Mouse (Mus musculus): Measurements from ENCODE around the gene Gadd45b. TPM values are rescaled to one million over a fixed set of nuclear protein-coding genes. Genes with fewer than 3 reads are reported as not detected.

Gadd45b gene
- polyA plus RNA-seq, 1 experiment from 2014 or later = 9.0 TPM

Other genes with a start within 250 kb of the Gadd45b start
- 46.4 and 55.1 TPM in 2 replicates for gene Mob3a, start 228.1 kb upstream of the Gadd45b start, polyA plus RNA-seq (2015; fragmentation: Nextera tagmentation; extraction: Ambion mirVana)
- gene Izumo4, start 227.9 kb upstream of the Gadd45b start, polyA plus RNA-seq (2015; fragmentation: Nextera tagmentation; extraction: Ambion mirVana) = 37.2 and 39.1 TPM in 2 replicates
- 106 and 114 TPM in 2 replicates for gene Ap3d1, start 187.8 kb upstream of the Gadd45b start, polyA plus RNA-seq (2015; fragmentation: Nextera tagmentation; extraction: Ambion mirVana)
- 16.4 and 19.5 TPM in 2 replicates for gene Dot1l, start 174.9 kb upstream of the Gadd45b start, polyA plus RNA-seq (2015; fragmentation: Nextera tagmentation; extraction: Ambion mirVana)
- gene Sf3a2, start 131.9 kb upstream of the Gadd45b start, polyA plus RNA-seq (2015; fragmentation: Nextera tagmentation; extraction: Ambion mirVana) = 67.5 and 71.0 TPM in 2 replicates
- gene Plekhj1, start 131.4 kb upstream of the Gadd45b start, polyA plus RNA-seq (2015; fragmentation: Nextera tagmentation; extraction: Ambion mirVana) = 128 and 137 TPM in 2 replicates
- 0.11 TPM in 1 of 2 replicates, not detected in the other for gene Amh, start 124.8 kb upstream of the Gadd45b start, polyA plus RNA-seq (2015; fragmentation: Nextera tagmentation; extraction: Ambion mirVana)
- 0.76 and 1.1 TPM in 2 replicates for gene Jsrp1, start 116.6 kb upstream of the Gadd45b start, polyA plus RNA-seq (2015; fragmentation: Nextera tagmentation; extraction: Ambion mirVana)
- gene Oaz1, start 103.4 kb upstream of the Gadd45b start, polyA plus RNA-seq (2015; fragmentation: Nextera tagmentation; extraction: Ambion mirVana) = 1,173 and 1,183 TPM in 2 replicates
- gene Lingo3, start 86.0 kb upstream of the Gadd45b start, polyA plus RNA-seq (2015; fragmentation: Nextera tagmentation; extraction: Ambion mirVana) = 2.3 and 3.2 TPM in 2 replicates
- 199 and 218 TPM in 2 replicates for gene Lsm7, start 74.9 kb upstream of the Gadd45b start, polyA plus RNA-seq (2015; fragmentation: Nextera tagmentation; extraction: Ambion mirVana)
- 62.0 and 66.2 TPM in 2 replicates for gene Sppl2b, start 74.8 kb upstream of the Gadd45b start, polyA plus RNA-seq (2015; fragmentation: Nextera tagmentation; extraction: Ambion mirVana)
- gene Tmprss9, start 58.2 kb upstream of the Gadd45b start, polyA plus RNA-seq (2015; fragmentation: Nextera tagmentation; extraction: Ambion mirVana) = 0.08 and 0.31 TPM in 2 replicates
- gene Timm13, start 29.1 kb upstream of the Gadd45b start, polyA plus RNA-seq (2015; fragmentation: Nextera tagmentation; extraction: Ambion mirVana) = 328 and 331 TPM in 2 replicates
- gene Lmnb2, start 11.8 kb upstream of the Gadd45b start, polyA plus RNA-seq (2015; fragmentation: Nextera tagmentation; extraction: Ambion mirVana) = 38.3 and 41.6 TPM in 2 replicates
- gene Gng7, start 84.9 kb downstream of the Gadd45b start, polyA plus RNA-seq (2015; fragmentation: Nextera tagmentation; extraction: Ambion mirVana) = 16.2 and 17.4 TPM in 2 replicates
- 38.1 and 38.7 TPM in 2 replicates for gene Diras1, start 95.6 kb downstream of the Gadd45b start, polyA plus RNA-seq (2015; fragmentation: Nextera tagmentation; extraction: Ambion mirVana)
- 40.9 and 44.2 TPM in 2 replicates for gene Slc39a3, start 107.4 kb downstream of the Gadd45b start, polyA plus RNA-seq (2015; fragmentation: Nextera tagmentation; extraction: Ambion mirVana)
- gene Sgta, start 130.1 kb downstream of the Gadd45b start, polyA plus RNA-seq (2015; fragmentation: Nextera tagmentation; extraction: Ambion mirVana) = 283 and 286 TPM in 2 replicates
- gene Thop1, start 140.0 kb downstream of the Gadd45b start, polyA plus RNA-seq (2015; fragmentation: Nextera tagmentation; extraction: Ambion mirVana) = 47.4 and 48.4 TPM in 2 replicates
- gene Creb3l3, start 168.8 kb downstream of the Gadd45b start, polyA plus RNA-seq (2015; fragmentation: Nextera tagmentation; extraction: Ambion mirVana) = 0.27 and 0.90 TPM in 2 replicates
- 217 and 244 TPM in 2 replicates for gene Map2k2, start 175.8 kb downstream of the Gadd45b start, polyA plus RNA-seq (2015; fragmentation: Nextera tagmentation; extraction: Ambion mirVana)
- 12.2 and 14.9 TPM in 2 replicates for gene Zbtb7a, start 205.1 kb downstream of the Gadd45b start, polyA plus RNA-seq (2015; fragmentation: Nextera tagmentation; extraction: Ambion mirVana)
- 60.0 and 77.5 TPM in 2 replicates for gene Pias4, start 237.8 kb downstream of the Gadd45b start, polyA plus RNA-seq (2015; fragmentation: Nextera tagmentation; extraction: Ambion mirVana)
- 532 and 537 TPM in 2 replicates for gene Eef2, start 246.6 kb downstream of the Gadd45b start, polyA plus RNA-seq (2015; fragmentation: Nextera tagmentation; extraction: Ambion mirVana)

All from neural tube, embryonic 13.5 days (tissue).